Mouse (Mus musculus): Measurements from ENCODE around the gene Snx20. TPM values are rescaled to one million over a fixed set of nuclear protein-coding genes. Genes with fewer than 3 reads are reported as not detected.

Snx20 gene
- total and polyA plus RNA-seq, 3 experiments = 15.9 to 38.8 (median 19.5) TPM

DNA sequence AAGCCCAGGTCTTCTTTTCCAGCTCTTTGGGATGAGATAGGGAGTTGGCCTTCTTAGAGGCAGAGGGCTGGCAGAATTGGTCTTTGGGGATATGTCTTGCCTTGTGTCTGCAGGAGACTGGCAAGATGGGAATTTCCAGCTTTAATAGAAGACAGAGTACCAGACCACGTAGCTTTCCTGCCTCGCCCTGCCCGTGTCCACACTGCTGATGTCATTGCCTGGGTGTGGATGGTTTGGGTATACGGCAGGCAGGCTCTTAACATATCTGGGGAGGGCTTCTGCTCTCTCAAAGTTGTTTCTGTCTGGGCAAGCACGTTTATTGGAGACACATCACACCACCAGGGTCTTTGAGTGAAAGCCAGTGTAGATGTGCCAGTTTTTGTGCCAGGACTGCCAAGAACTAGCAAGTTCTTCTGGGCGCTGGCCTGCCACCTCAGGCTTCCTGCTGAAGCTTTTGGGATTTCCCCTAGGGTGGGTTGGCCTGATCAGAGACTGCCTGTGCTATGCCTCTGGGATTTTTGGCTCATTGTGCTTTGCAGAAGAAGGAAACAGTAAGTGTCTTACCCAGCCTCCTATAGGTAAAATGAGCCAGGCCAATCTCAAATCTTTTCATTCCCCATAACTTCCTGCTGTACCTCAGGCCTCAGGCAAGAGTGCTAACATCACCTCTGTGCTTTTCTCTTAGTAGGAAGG lies 14.2 kb upstream of the Snx20 start:
- ATAC-seq (ENCODE audit: extremely low read depth, insufficient number of reproducible peaks, low FRiP score, poor library complexity, severe bottlenecking) (no peak), DNase-seq (ENCODE audit: low spot score) (no peak)
- Histone ChIP-seq H3K27me3 (ENCODE audit: insufficient read depth, low read length) (peaks cover 10% of the 10 kb centered on the region; the same call in 1 of the 2 replicates), H3K4me1 (ENCODE audit: insufficient read depth, low read depth, low read length) (peaks cover 31% of the 10 kb centered on the region), H3K4me3 (ENCODE audit: low read depth, low read length) (no peak overlapping the region), H3K9me3 (replicated peaks) (no peaks in the 10 kb centered on the region), H3K36me3 (replicated peaks) (no peaks in the 10 kb centered on the region)
- TF ChIP-seq POLR2AphosphoS5 (IDR thresholded peaks at IDR 0.05; ENCODE audit: insufficient replicate concordance, low read depth, low read length) (no peak), GATA1 (IDR thresholded peaks at IDR 0.05; ENCODE audit: borderline replicate concordance, low read length) (no peak), GATA2 (IDR thresholded peaks at IDR 0.05; ENCODE audit: borderline replicate concordance, low read depth, low read length) (no peak), CTCF (IDR thresholded peaks at IDR 0.05; ENCODE audit: low read depth, low read length) (no peak), TAL1 (conservative IDR thresholded peaks at IDR 0.05; ENCODE audit: low read depth, low read length) (no peak)

DNA sequence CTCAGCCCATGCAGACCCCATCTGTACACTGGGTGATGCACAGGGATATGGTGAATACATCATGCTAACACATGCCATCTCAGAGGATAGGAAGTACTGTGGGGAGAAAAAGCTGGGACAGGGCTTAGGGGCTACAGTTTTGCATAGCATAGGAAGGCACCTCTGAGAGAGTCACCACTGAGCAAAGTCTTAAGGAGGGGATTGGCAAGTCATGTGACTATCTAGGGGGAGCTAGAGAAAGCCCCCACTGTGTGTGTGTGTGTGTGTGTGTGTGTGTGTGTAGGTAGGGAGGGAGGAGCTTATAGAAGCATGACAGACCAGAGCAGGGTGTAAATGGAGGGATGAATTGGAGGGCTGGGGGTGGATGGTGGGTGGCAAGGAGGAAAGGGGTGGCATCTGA lies 12.4 kb upstream of the Snx20 start:
- peaks cover 9% of the 10 kb centered on the region; the same call in 1 of the 2 replicates for H3K27me3 ChIP-seq (ENCODE audit: insufficient read depth, low read length)
- H3K9me3 ChIP-seq (replicated peaks) = no peaks in the 10 kb centered on the region
- no peak for DNase-seq (ENCODE audit: low spot score)
- H3K4me1 ChIP-seq (ENCODE audit: insufficient read depth, low read depth, low read length) = peaks cover 28% of the 10 kb centered on the region
- TF ChIP-seq GATA1 (IDR thresholded peaks at IDR 0.05; ENCODE audit: borderline replicate concordance, low read length) (no peak), GATA2 (IDR thresholded peaks at IDR 0.05; ENCODE audit: borderline replicate concordance, low read depth, low read length) (no peak), POLR2AphosphoS5 (IDR thresholded peaks at IDR 0.05; ENCODE audit: insufficient replicate concordance, low read depth, low read length) (no peak), TAL1 (conservative IDR thresholded peaks at IDR 0.05; ENCODE audit: low read depth, low read length) (no peak), CTCF (IDR thresholded peaks at IDR 0.05; ENCODE audit: low read depth, low read length) (no peak)
- H3K36me3 ChIP-seq (replicated peaks) = no peaks in the 10 kb centered on the region
- ATAC-seq (ENCODE audit: extremely low read depth, insufficient number of reproducible peaks, low FRiP score, poor library complexity, severe bottlenecking) = no peak
- H3K4me3 ChIP-seq (ENCODE audit: low read depth, low read length) = no peak overlapping the region

DNA sequence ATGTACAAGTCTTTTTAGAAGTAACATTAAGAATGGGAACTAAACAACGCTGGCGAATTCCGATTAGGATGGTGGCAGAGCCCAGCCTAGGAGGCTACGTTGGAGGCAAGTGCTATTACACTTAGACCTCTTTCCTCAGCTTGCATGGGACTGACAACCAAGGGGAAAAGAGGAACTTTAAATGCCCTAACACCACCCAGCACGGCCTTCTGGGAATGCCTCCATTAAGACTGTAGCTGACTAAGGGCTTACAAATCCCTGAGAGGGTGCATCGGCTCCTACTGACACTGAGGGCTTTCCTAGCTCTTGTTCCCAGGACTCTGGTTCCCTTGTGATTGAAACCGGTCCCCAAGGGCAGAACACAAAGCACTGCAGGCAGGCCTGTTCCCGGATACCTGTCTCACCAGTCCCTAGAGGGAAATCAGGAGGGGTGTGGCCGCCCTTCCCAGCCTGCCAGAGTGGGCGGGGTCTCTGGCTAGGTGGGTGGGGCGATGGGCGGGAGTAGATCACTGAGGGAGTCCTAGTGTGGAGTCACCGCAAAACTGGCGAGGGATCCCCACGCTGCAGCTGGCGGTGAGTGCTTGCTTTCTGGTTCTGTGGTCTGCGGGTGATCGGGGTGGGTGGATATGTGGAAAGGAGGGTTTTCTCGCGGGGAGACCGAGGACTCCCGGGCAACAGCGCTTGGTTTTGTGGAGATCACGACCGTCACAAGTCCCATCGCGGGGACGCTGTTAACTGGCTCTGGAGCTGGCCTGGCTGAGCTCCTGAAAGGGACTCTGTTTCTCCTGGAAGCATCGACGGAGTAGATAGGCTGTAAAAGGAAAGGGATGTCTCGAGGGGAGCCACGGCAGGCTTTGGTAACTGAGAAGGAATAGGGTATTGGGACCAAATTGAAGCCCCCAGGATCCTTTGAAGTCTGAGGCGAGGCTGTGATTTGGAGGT lies 11.2 kb upstream of the Snx20 start, which contains the start of gene Nod2:
TSS of gene Nod2 (plus strand) at position 479 of the 942 bp plus-strand sequence.
- TF ChIP-seq CTCF (IDR thresholded peaks at IDR 0.05; ENCODE audit: low read depth, low read length) = no peak
- TF ChIP-seq GATA1 (IDR thresholded peaks at IDR 0.05; ENCODE audit: borderline replicate concordance, low read length) = no peak
- TF ChIP-seq POLR2AphosphoS5 (IDR thresholded peaks at IDR 0.05; ENCODE audit: insufficient replicate concordance, low read depth, low read length) = no peak
- no peak for TF ChIP-seq TAL1 (conservative IDR thresholded peaks at IDR 0.05; ENCODE audit: low read depth, low read length)
- TF ChIP-seq GATA2 (IDR thresholded peaks at IDR 0.05; ENCODE audit: borderline replicate concordance, low read depth, low read length) = no peak
- no peaks in the 10 kb centered on the region for H3K9me3 ChIP-seq (replicated peaks)
- peaks cover 4% of the 10 kb centered on the region; the same call in 1 of the 2 replicates for H3K27me3 ChIP-seq (ENCODE audit: insufficient read depth, low read length)
- peak within 1 kb of the TSS; percentile 56; the same call in 1 of the 2 replicates for H3K4me3 ChIP-seq (ENCODE audit: low read depth, low read length)
- DNase-seq (ENCODE audit: low spot score) = no peak
- peaks cover 23% of the 10 kb centered on the region for H3K4me1 ChIP-seq (ENCODE audit: insufficient read depth, low read depth, low read length)
- peak; percentile 77 for ATAC-seq (ENCODE audit: extremely low read depth, insufficient number of reproducible peaks, low FRiP score, poor library complexity, severe bottlenecking)
- no peaks in the 10 kb centered on the region for H3K36me3 ChIP-seq (replicated peaks)

DNA sequence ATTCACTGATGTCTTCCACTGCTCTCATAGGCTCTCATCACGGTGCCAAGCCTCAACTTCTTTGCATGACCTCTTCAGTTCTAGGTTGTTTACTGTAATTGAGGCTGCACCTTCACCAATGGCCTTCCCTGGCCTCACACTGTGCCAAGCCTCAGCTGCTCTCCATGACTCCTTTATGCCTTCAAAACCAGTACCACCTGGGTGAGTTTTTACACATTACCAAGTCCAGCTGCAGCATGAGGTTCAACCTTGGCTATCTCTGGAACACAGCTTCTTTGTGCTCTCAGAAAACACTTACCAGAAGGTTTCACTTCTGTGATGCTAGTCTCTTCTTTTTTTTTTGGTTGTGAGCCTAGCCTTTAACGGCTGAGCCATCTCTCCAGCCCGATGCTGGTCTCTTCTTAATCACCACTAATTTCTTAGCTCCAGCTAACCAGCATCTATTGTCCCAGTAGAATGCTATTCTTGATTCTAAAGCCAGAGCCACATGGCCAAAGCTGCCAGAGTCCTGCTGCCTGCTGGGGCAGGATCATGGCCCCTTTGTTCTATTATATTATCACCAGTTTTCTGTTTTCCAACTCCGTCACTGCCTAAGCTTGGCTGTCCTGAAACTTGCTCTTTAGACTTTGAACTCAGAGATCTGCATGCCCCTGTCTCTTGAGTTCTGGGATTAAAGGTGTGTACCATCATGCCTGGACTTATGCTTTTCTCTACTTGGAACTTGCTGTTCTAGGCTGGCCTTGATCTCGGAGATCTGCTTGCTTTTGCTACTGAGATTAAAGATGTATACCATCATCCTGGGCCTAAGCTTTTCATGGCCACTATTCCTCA lies 7.0 kb upstream of the Snx20 start:
- DNase-seq (ENCODE audit: low spot score) (no peak), ATAC-seq (ENCODE audit: extremely low read depth, insufficient number of reproducible peaks, low FRiP score, poor library complexity, severe bottlenecking) (no peak)
- Histone ChIP-seq H3K36me3 (replicated peaks) (no peaks in the 10 kb centered on the region), H3K4me1 (ENCODE audit: insufficient read depth, low read depth, low read length) (peaks cover 20% of the 10 kb centered on the region), H3K4me3 (ENCODE audit: low read depth, low read length) (no peak overlapping the region), H3K27me3 (ENCODE audit: insufficient read depth, low read length) (peaks cover 9% of the 10 kb centered on the region; the same call in 1 of the 2 replicates), H3K9me3 (replicated peaks) (no peaks in the 10 kb centered on the region)
- TF ChIP-seq TAL1 (conservative IDR thresholded peaks at IDR 0.05; ENCODE audit: low read depth, low read length) (no peak), GATA1 (IDR thresholded peaks at IDR 0.05; ENCODE audit: borderline replicate concordance, low read length) (no peak), GATA2 (IDR thresholded peaks at IDR 0.05; ENCODE audit: borderline replicate concordance, low read depth, low read length) (no peak)

DNA sequence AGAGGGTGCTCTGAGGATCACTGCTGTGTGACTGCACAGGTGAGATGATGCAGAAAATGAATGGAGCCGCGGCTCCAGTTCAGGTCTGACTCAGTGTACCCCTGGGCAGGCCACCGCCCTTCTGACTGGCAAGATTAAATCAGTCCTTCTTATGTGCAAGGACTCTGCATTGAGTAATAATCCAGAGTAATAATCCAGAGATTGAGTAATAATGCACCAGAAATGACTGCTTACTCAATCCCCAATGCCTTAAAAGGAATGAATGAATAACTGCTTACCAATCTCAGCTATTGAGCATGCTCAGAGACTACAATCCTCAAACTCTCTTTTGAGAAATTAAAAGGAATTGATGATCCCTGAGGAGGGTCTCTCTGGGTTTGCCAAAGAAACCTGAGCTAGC lies 3.0 kb upstream of the Snx20 start:
- no peak for TF ChIP-seq POLR2AphosphoS5 (IDR thresholded peaks at IDR 0.05; ENCODE audit: insufficient replicate concordance, low read depth, low read length)
- no peak for TF ChIP-seq CTCF (IDR thresholded peaks at IDR 0.05; ENCODE audit: low read depth, low read length)
- no peak for TF ChIP-seq TAL1 (conservative IDR thresholded peaks at IDR 0.05; ENCODE audit: low read depth, low read length)
- no peak for TF ChIP-seq GATA1 (IDR thresholded peaks at IDR 0.05; ENCODE audit: borderline replicate concordance, low read length)
- no peak for TF ChIP-seq GATA2 (IDR thresholded peaks at IDR 0.05; ENCODE audit: borderline replicate concordance, low read depth, low read length)
- Histone ChIP-seq H3K36me3 (replicated peaks) (no peaks in the 10 kb centered on the region), H3K27me3 (ENCODE audit: insufficient read depth, low read length) (0 out of 2 replicates have a peak, but pooled peaks cover 6% of the 10 kb centered on the region), H3K9me3 (replicated peaks) (no peaks in the 10 kb centered on the region), H3K4me1 (ENCODE audit: insufficient read depth, low read depth, low read length) (peaks cover 20% of the 10 kb centered on the region), H3K4me3 (ENCODE audit: low read depth, low read length) (no peak overlapping the region)
- DNase-seq (ENCODE audit: low spot score) (no peak), ATAC-seq (ENCODE audit: extremely low read depth, insufficient number of reproducible peaks, low FRiP score, poor library complexity, severe bottlenecking) (no peak)

Data from G1E (cell line).